Mouse (Mus musculus): Measurements from ENCODE around the gene Uqcc3. TPM values are rescaled to one million over a fixed set of nuclear protein-coding genes. Genes with fewer than 3 reads are reported as not detected.
A peak's percentile ranks its signal among the peaks of the same experiment; 100 is the strongest.

Uqcc3 gene
- total RNA-seq, 1 experiment = 75.3 TPM

DNA sequence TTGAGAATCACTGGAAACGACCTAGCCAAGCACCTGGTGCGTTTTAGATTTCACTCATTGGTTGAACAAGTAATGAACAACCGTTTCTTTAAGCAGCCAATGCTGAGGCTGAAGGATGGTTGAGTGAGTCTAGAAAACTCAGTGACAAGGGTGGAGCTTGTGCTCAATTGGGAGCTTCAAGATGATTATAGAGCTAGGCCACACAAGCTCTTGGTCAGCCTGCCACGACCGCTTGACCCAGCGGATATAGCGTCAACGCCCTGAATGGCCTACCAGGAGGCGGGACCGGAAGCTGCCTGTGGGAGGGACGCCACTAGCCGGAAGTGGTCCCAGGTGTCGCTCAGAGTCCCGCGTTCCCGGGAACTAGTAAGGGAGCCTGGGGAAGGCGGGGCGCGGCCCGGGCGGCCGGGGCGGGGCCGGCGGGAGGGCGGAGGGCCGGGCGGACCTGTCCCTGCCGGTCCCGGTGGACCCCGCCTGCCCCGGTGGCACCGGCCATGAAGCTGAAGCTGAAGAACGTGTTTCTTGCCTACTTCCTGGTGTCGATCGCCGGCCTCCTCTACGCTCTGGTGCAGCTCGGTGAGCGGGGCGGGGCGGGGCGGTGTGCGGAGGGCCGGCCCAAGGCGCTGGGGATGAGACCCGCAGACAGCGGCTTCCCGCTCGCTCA, 39.5 kb upstream of the Uqcc3 start, which contains the start of gene B3gat3:
TSS of gene B3gat3 (plus strand) at position 302 of the 664 bp plus-strand sequence.
- peak within 1 kb of the TSS; percentile 94 to 96 for H3K4me3 ChIP-seq (ENCODE audit: insufficient read depth in 1 of 2, low read depth in 1 of 2, low read length in 2 of 2, poor library complexity in 1 of 2, severe bottlenecking in 1 of 2)
- H3K9me3 ChIP-seq (ENCODE audit: control insufficient read depth, insufficient read depth, low read depth, low read length) = no peaks in the 10 kb centered on the region
- TF ChIP-seq ZC3H11A (IDR thresholded peaks at IDR 0.05; ENCODE audit: borderline replicate concordance, low read depth, low read length) (no peak), ZNF384 (IDR thresholded peaks at IDR 0.05; ENCODE audit: low read depth, low read length) (no peak), MAFK (IDR thresholded peaks at IDR 0.05; ENCODE audit: insufficient read depth, low read depth, low read length) (no peak), HCFC1 (IDR thresholded peaks at IDR 0.05; ENCODE audit: borderline replicate concordance, insufficient read depth, low read length) (no peak), CHD2 (IDR thresholded peaks at IDR 0.05; ENCODE audit: low read depth, low read length) (no peak)
- in situ Hi-C loops (cut with MboI; ENCODE audit: low sequenced_read_pairs in 2 of 2, unreplicated experiment in 2 of 2) = loop anchor here in 1 of 2 experiments (25.0 kb wide), 1 partner anchor 1692 kb away; the partner anchor contains the start of genes Ddb1 and Tkfc
- H3K36me3 ChIP-seq (ENCODE audit: control insufficient read depth, insufficient read depth, low read length, poor library complexity, severe bottlenecking) = peaks cover 6% of the 10 kb centered on the region
- peaks cover 0 to 3% of the 10 kb centered on the region in 2 experiments; a peak in 1 of 4 replicates for H3K4me1 ChIP-seq (ENCODE audit: control insufficient read depth in 2 of 2, insufficient read depth in 2 of 2, low read length in 2 of 2, poor library complexity in 1 of 2)
- peak within 1 kb of the TSS; percentile 68 for H3K27ac ChIP-seq (ENCODE audit: insufficient read depth, low read depth, low read length, poor library complexity, severe bottlenecking)
- peak; percentile 89 for DNase-seq (ENCODE audit: low read depth, low spot score)
- peak within 1 kb of the TSS; percentile 88 for H3K9ac ChIP-seq (ENCODE audit: insufficient read depth, low read depth, low read length, poor library complexity, severe bottlenecking)

DNA sequence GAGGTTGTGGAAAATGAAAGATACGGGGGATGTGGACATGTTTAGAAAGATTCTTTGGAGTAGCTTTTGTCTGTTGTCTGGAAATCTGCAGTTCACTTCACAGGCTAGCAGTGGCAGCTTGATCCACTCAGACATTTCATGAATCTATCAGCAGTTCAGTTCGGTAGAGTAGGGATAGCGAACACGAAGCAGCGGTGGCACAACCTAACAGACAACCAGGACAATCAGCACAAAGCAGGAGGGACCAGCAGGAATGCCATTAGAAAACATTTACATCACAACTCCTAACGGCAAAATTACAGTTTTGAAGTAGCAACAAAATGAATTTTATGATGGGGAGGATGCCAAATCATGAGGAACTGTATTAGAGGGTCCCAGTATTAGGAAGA, 39.0 kb upstream of the Uqcc3 start:
- H3K9ac ChIP-seq (ENCODE audit: insufficient read depth, low read depth, low read length, poor library complexity, severe bottlenecking) = peak overlapping the region; percentile 64; the same call in 1 of the 2 replicates
- in situ Hi-C loops (cut with MboI; ENCODE audit: low sequenced_read_pairs in 2 of 2, unreplicated experiment in 2 of 2) = loop anchor here in 1 of 2 experiments (25.0 kb wide), 1 partner anchor 1693 kb away; the partner anchor contains the start of genes Ddb1 and Tkfc
- H3K27ac ChIP-seq (ENCODE audit: insufficient read depth, low read depth, low read length, poor library complexity, severe bottlenecking) = no peak overlapping the region; the same call in 1 of the 2 replicates

DNA sequence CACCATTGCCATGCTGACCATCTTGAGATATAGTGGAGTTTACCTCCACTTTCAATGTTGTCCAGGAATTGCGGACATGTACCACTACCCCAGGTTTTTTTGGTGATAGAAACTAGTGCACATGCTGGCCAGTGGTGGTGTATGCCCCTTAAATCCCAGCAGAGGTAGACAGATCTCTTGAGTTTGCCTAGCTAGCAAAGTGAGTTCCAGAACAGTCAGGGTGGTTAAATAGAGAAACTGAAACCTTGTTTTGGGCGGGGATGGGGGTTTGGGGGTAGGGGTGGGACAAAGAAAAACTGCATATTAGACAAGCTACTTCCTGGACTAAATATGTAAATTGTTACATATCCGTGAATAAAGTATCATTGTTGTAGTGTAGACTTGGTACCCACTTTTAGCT, 38.3 kb upstream of the Uqcc3 start:
- no peaks in the 10 kb centered on the region for H3K9me3 ChIP-seq (ENCODE audit: control insufficient read depth, insufficient read depth, low read depth, low read length)
- no peak overlapping the region for H3K27ac ChIP-seq (ENCODE audit: insufficient read depth, low read depth, low read length, poor library complexity, severe bottlenecking)
- H3K4me1 ChIP-seq (ENCODE audit: control insufficient read depth in 2 of 2, insufficient read depth in 2 of 2, low read length in 2 of 2, poor library complexity in 1 of 2) = peaks cover 0 to 3% of the 10 kb centered on the region in 2 experiments; a peak in 1 of 4 replicates

More for the DNA sequence above, 39.0 kb upstream of the Uqcc3 start:
- no peak for DNase-seq (ENCODE audit: low read depth, low spot score)
- peak overlapping the region; percentile 94 to 96; a peak in 3 of 4 replicates for H3K4me3 ChIP-seq (ENCODE audit: insufficient read depth in 1 of 2, low read depth in 1 of 2, low read length in 2 of 2, poor library complexity in 1 of 2, severe bottlenecking in 1 of 2)
- H3K4me1 ChIP-seq (ENCODE audit: control insufficient read depth in 2 of 2, insufficient read depth in 2 of 2, low read length in 2 of 2, poor library complexity in 1 of 2) = peaks cover 0 to 3% of the 10 kb centered on the region in 2 experiments; a peak in 1 of 4 replicates
- TF ChIP-seq HCFC1 (IDR thresholded peaks at IDR 0.05; ENCODE audit: borderline replicate concordance, insufficient read depth, low read length) (no peak), ZC3H11A (IDR thresholded peaks at IDR 0.05; ENCODE audit: borderline replicate concordance, low read depth, low read length) (0 out of 2 replicates have a peak, but pooled peaks have one; percentile 0)
- H3K9me3 ChIP-seq (ENCODE audit: control insufficient read depth, insufficient read depth, low read depth, low read length) = no peaks in the 10 kb centered on the region
- peaks cover 11% of the 10 kb centered on the region for H3K36me3 ChIP-seq (ENCODE audit: control insufficient read depth, insufficient read depth, low read length, poor library complexity, severe bottlenecking)

DNA sequence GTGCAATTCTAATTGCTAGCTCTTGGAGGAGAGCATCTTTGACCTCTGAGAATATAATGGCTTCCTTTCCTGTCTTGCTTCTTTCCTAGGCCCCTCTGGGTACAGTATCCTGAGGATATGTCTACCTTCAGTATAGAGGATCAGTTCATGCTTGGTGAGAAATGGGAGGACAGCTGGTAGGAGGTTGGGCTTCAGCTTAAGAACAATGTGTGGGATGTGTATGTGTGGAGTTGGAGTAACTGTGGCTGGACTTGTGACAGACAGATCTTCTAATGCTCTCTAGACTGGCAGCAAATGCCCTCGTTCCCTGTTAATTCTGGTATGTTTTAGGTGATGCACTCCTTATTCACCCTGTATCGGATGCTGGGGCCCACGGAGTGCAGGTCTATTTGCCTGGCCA, 33.5 kb upstream of the Uqcc3 start:
- peaks cover 53% of the 10 kb centered on the region for H3K36me3 ChIP-seq (ENCODE audit: control insufficient read depth, insufficient read depth, low read length, poor library complexity, severe bottlenecking)
- in situ Hi-C loops (cut with MboI; ENCODE audit: low sequenced_read_pairs in 2 of 2, unreplicated experiment in 2 of 2) = loop anchor here in 1 of 2 experiments (25.0 kb wide), 1 partner anchor 1698 kb away; the partner anchor contains the start of genes Ddb1 and Tkfc
- TF ChIP-seq ZNF384 (IDR thresholded peaks at IDR 0.05; ENCODE audit: low read depth, low read length) (no peak), CHD2 (IDR thresholded peaks at IDR 0.05; ENCODE audit: low read depth, low read length) (no peak), ZC3H11A (IDR thresholded peaks at IDR 0.05; ENCODE audit: borderline replicate concordance, low read depth, low read length) (no peak), MAFK (IDR thresholded peaks at IDR 0.05; ENCODE audit: insufficient read depth, low read depth, low read length) (no peak), HCFC1 (IDR thresholded peaks at IDR 0.05; ENCODE audit: borderline replicate concordance, insufficient read depth, low read length) (no peak)

More for the DNA sequence above, 38.3 kb upstream of the Uqcc3 start:
- no peak for TF ChIP-seq MAFK (IDR thresholded peaks at IDR 0.05; ENCODE audit: insufficient read depth, low read depth, low read length)
- DNase-seq (ENCODE audit: low read depth, low spot score) = no peak
- Histone ChIP-seq H3K9ac (ENCODE audit: insufficient read depth, low read depth, low read length, poor library complexity, severe bottlenecking) (no peak overlapping the region), H3K4me3 (ENCODE audit: insufficient read depth in 1 of 2, low read depth in 1 of 2, low read length in 2 of 2, poor library complexity in 1 of 2, severe bottlenecking in 1 of 2) (no peak overlapping the region), H3K36me3 (ENCODE audit: control insufficient read depth, insufficient read depth, low read length, poor library complexity, severe bottlenecking) (peaks cover 18% of the 10 kb centered on the region)
- in situ Hi-C loops (cut with MboI; ENCODE audit: low sequenced_read_pairs in 2 of 2, unreplicated experiment in 2 of 2) = loop anchor here in 1 of 2 experiments (25.0 kb wide), 1 partner anchor 1693 kb away; the partner anchor contains the start of genes Ddb1 and Tkfc

More for the DNA sequence above, 33.5 kb upstream of the Uqcc3 start:
- H3K9ac ChIP-seq (ENCODE audit: insufficient read depth, low read depth, low read length, poor library complexity, severe bottlenecking) = no peak overlapping the region
- no peak overlapping the region for H3K4me3 ChIP-seq (ENCODE audit: insufficient read depth in 1 of 2, low read depth in 1 of 2, low read length in 2 of 2, poor library complexity in 1 of 2, severe bottlenecking in 1 of 2)
- DNase-seq (ENCODE audit: low read depth, low spot score) = no peak
- no peaks in the 10 kb centered on the region for H3K9me3 ChIP-seq (ENCODE audit: control insufficient read depth, insufficient read depth, low read depth, low read length)
- no peak overlapping the region for H3K27ac ChIP-seq (ENCODE audit: insufficient read depth, low read depth, low read length, poor library complexity, severe bottlenecking)
- no peaks in the 10 kb centered on the region for H3K4me1 ChIP-seq (ENCODE audit: control insufficient read depth in 2 of 2, insufficient read depth in 2 of 2, low read length in 2 of 2, poor library complexity in 1 of 2)
